Mouse (Mus musculus): ENCODE measurements at regions not wholly inside any gene's neighbourhood (a gene's known extent, or its start where the extent isn't known, plus 50 kb on each side); places are given as distances from the start of the nearest gene placed in this dataset.

DNA sequence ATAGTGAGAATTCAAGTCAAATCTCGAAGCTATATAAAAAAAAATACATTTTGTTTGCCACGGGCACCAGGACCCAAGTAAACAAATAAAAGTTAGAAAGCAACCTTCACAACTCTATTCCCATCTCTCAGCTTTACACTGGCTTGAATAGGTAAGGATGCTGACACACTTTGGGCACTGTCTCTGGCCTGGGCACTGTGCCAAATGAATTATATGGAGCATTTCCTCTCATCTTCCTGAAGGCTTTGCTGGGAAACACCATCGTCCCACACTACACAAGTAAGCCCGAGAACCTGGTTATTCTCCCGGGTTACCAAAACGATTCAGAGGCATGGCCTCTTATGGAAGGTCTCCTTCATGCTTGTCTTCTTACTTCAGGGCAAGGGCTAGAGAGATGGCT, 93.5 kb upstream of the Ogfrl1 start:
- H3K9ac ChIP-seq (ENCODE audit: low read depth, low read length): no peak overlapping the region
- H3K9me3 ChIP-seq (replicated peaks; ENCODE audit: control insufficient read depth, low read length): no peaks in the 10 kb centered on the region
- no peak overlapping the region for H3K4me3 ChIP-seq (ENCODE audit: low read depth, low read length)
- H3K27ac ChIP-seq (ENCODE audit: low read depth, low read length): no peak overlapping the region
- no peak overlapping the region for H3K4me2 ChIP-seq
- H3K4me1 ChIP-seq (ENCODE audit: control insufficient read depth, insufficient read depth, low read length): no peaks in the 10 kb centered on the region
- ATAC-seq (replicated peaks; ENCODE audit: insufficient number of reproducible peaks, low FRiP score, low TSS enrichment): no peak
- no peaks in the 10 kb centered on the region for H3K36me3 ChIP-seq (ENCODE audit: control insufficient read depth, insufficient read depth, low read length)
- no peaks in the 10 kb centered on the region for H3K27me3 ChIP-seq (ENCODE audit: control insufficient read depth, insufficient read depth, low read length)
- 70% methylated on average over 6 of the region's 6 CpGs for WGBS (ENCODE audit: insufficient replicate concordance)

DNA sequence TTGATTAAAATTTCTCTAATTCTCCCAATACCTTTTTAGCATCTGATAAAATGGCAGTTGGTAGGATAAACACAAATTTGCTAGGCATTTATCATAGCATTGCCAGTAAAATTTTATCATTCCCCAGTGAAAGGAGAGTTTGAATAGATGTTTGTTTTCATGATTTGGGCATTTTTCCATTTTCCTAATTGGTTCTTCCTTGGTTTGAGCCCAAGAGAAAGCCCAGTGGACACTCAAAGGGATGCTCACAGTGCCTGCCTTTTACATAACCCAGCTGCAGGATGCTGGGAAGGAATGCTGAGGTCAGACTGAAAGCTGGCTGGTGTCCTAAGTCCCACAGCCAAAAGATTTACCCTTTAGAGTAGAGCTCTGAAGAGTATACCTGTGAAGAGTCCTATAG, 95.4 kb upstream of the Ogfrl1 start:
- no peak overlapping the region for H3K27ac ChIP-seq (ENCODE audit: low read depth, low read length)
- H3K4me1 ChIP-seq (ENCODE audit: control insufficient read depth, insufficient read depth, low read length): no peaks in the 10 kb centered on the region
- no peak overlapping the region for H3K4me2 ChIP-seq
- no peaks in the 10 kb centered on the region for H3K9me3 ChIP-seq (replicated peaks; ENCODE audit: control insufficient read depth, low read length)
- ATAC-seq (replicated peaks; ENCODE audit: insufficient number of reproducible peaks, low FRiP score, low TSS enrichment): no peak
- H3K36me3 ChIP-seq (ENCODE audit: control insufficient read depth, insufficient read depth, low read length): no peaks in the 10 kb centered on the region
- no peak overlapping the region for H3K9ac ChIP-seq (ENCODE audit: low read depth, low read length)
- no peaks in the 10 kb centered on the region for H3K27me3 ChIP-seq (ENCODE audit: control insufficient read depth, insufficient read depth, low read length)
- H3K4me3 ChIP-seq (ENCODE audit: low read depth, low read length): no peak overlapping the region

DNA sequence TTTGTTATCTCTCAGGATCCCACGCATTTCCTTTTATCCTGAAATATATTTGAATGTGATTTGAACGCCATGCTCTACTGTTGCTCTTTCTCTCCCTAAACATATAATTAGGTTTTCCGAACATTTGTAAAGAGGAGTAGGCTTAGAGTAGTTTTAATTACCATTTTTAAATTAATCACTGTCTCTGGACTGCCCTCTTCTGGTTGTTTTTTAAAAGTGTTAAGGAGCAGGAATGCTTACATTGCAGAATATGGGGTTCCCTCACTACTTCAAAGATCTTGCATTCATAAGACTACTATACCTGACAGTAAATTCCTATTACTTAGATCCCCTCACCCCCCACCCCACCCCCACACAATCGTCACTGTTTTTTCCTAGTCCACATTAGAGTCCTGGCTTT, 97.8 kb upstream of the Ogfrl1 start:
- Histone ChIP-seq H3K9ac (ENCODE audit: low read depth, low read length) (no peak overlapping the region), H3K36me3 (ENCODE audit: control insufficient read depth, insufficient read depth, low read length) (no peaks in the 10 kb centered on the region), H3K4me1 (ENCODE audit: control insufficient read depth, insufficient read depth, low read length) (no peaks in the 10 kb centered on the region), H3K27me3 (ENCODE audit: control insufficient read depth, insufficient read depth, low read length) (no peaks in the 10 kb centered on the region), H3K27ac (ENCODE audit: low read depth, low read length) (no peak overlapping the region), H3K9me3 (replicated peaks; ENCODE audit: control insufficient read depth, low read length) (no peaks in the 10 kb centered on the region), H3K4me3 (ENCODE audit: low read depth, low read length) (no peak overlapping the region), H3K4me2 (no peak overlapping the region)
- WGBS (ENCODE audit: insufficient replicate concordance): 38% methylated on average over 4 of the region's 4 CpGs
- ATAC-seq (replicated peaks; ENCODE audit: insufficient number of reproducible peaks, low FRiP score, low TSS enrichment): no peak

DNA sequence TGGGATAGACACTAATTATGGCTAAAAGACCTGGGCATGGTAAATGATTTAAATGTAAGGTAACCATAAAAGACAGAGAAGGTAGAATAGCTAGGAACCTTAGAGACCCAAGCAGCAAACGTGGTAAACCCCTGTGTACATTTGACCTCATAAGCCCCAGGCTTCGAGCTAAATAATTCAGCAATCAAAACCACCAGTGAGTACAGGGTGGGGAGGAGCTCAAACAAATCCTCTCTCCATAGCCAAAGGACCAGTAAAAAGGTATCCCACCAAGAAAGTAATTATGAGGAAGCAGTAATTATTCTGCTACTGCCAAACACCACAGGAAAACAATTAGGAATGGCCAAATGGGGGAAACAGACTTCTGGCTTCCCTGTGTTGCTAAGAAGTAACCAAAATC, 122.5 kb upstream of the Ogfrl1 start:
- no peak for ATAC-seq (replicated peaks; ENCODE audit: insufficient number of reproducible peaks, low FRiP score, low TSS enrichment)
- H3K9me3 ChIP-seq (replicated peaks; ENCODE audit: control insufficient read depth, low read length): no peaks in the 10 kb centered on the region
- no peaks in the 10 kb centered on the region for H3K4me1 ChIP-seq (ENCODE audit: control insufficient read depth, insufficient read depth, low read length)
- H3K9ac ChIP-seq (ENCODE audit: low read depth, low read length): no peak overlapping the region
- H3K4me2 ChIP-seq: no peak overlapping the region
- no peaks in the 10 kb centered on the region for H3K36me3 ChIP-seq (ENCODE audit: control insufficient read depth, insufficient read depth, low read length)
- no peaks in the 10 kb centered on the region for H3K27me3 ChIP-seq (ENCODE audit: control insufficient read depth, insufficient read depth, low read length)
- no peak overlapping the region for H3K27ac ChIP-seq (ENCODE audit: low read depth, low read length)
- 48% methylated on average over 2 of the region's 2 CpGs for WGBS (ENCODE audit: insufficient replicate concordance)
- no peak overlapping the region for H3K4me3 ChIP-seq (ENCODE audit: low read depth, low read length)

DNA sequence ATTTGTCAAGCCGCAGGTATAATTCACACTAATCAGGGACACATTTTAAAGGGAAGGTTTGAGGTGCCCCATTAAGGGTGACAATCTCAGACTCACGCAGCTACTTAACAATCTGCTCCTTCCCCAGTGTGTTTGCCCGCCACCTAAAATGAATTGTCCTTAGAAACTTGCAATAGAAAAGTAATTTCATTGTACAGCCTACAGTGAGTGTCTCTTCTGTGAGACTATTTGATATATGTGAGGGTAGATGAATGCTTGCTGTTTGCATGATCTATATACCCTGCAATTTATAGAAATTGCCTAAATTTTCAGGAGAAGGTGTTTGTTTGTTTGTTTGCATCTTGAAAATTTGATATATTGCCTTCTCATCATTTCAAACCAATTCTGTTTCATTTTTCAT, 135.1 kb upstream of the Ogfrl1 start:
- WGBS (ENCODE audit: insufficient replicate concordance): 91% methylated on average over 3 of the region's 3 CpGs
- no peak overlapping the region for H3K4me2 ChIP-seq
- no peaks in the 10 kb centered on the region for H3K9me3 ChIP-seq (replicated peaks; ENCODE audit: control insufficient read depth, low read length)
- no peak overlapping the region for H3K9ac ChIP-seq (ENCODE audit: low read depth, low read length)
- no peak for ATAC-seq (replicated peaks; ENCODE audit: insufficient number of reproducible peaks, low FRiP score, low TSS enrichment)
- no peaks in the 10 kb centered on the region for H3K36me3 ChIP-seq (ENCODE audit: control insufficient read depth, insufficient read depth, low read length)
- no peaks in the 10 kb centered on the region for H3K27me3 ChIP-seq (ENCODE audit: control insufficient read depth, insufficient read depth, low read length)
- no peak overlapping the region for H3K27ac ChIP-seq (ENCODE audit: low read depth, low read length)
- H3K4me1 ChIP-seq (ENCODE audit: control insufficient read depth, insufficient read depth, low read length): no peaks in the 10 kb centered on the region
- no peak overlapping the region for H3K4me3 ChIP-seq (ENCODE audit: low read depth, low read length)

DNA sequence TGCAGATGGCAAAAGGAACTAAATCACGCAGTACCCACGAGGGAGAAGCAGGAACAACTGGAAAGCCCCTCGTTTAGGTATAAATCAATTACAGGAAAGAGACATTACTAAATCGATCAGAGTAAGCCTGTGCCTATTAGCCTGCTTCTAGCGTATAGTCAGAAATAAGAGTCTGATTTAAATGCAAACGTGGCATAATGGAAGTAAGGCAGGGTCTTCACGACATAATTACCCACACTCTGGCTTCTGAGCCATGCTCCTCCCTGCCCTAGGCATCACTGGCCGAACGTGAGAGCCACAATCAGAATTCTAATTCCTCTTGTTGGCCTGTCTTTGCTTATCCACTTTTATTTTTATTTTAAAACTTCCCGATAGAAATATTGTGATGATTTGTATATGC, 139.0 kb upstream of the Ogfrl1 start:
- ATAC-seq (replicated peaks; ENCODE audit: insufficient number of reproducible peaks, low FRiP score, low TSS enrichment): no peak
- Histone ChIP-seq H3K9ac (ENCODE audit: low read depth, low read length) (no peak overlapping the region), H3K4me1 (ENCODE audit: control insufficient read depth, insufficient read depth, low read length) (no peaks in the 10 kb centered on the region), H3K36me3 (ENCODE audit: control insufficient read depth, insufficient read depth, low read length) (no peaks in the 10 kb centered on the region), H3K27ac (ENCODE audit: low read depth, low read length) (no peak overlapping the region), H3K9me3 (replicated peaks; ENCODE audit: control insufficient read depth, low read length) (no peaks in the 10 kb centered on the region), H3K4me3 (ENCODE audit: low read depth, low read length) (no peak overlapping the region), H3K27me3 (ENCODE audit: control insufficient read depth, insufficient read depth, low read length) (no peaks in the 10 kb centered on the region), H3K4me2 (no peak overlapping the region)
- WGBS (ENCODE audit: insufficient replicate concordance): 84% methylated on average over 10 of the region's 10 CpGs

GRCm38 (mm10) chr1:23538419-23538818, 140.8 kb upstream of the Ogfrl1 start:
- no peak for ATAC-seq (replicated peaks; ENCODE audit: insufficient number of reproducible peaks, low FRiP score, low TSS enrichment)
- H3K9me3 ChIP-seq (replicated peaks; ENCODE audit: control insufficient read depth, low read length): no peaks in the 10 kb centered on the region
- no peak overlapping the region for H3K27ac ChIP-seq (ENCODE audit: low read depth, low read length)
- H3K4me3 ChIP-seq (ENCODE audit: low read depth, low read length): no peak overlapping the region
- no peaks in the 10 kb centered on the region for H3K36me3 ChIP-seq (ENCODE audit: control insufficient read depth, insufficient read depth, low read length)
- H3K27me3 ChIP-seq (ENCODE audit: control insufficient read depth, insufficient read depth, low read length): no peaks in the 10 kb centered on the region
- H3K9ac ChIP-seq (ENCODE audit: low read depth, low read length): no peak overlapping the region
- no peak overlapping the region for H3K4me2 ChIP-seq
- H3K4me1 ChIP-seq (ENCODE audit: control insufficient read depth, insufficient read depth, low read length): no peaks in the 10 kb centered on the region
- 38% methylated on average over 6 of the region's 6 CpGs for WGBS (ENCODE audit: insufficient replicate concordance)

DNA sequence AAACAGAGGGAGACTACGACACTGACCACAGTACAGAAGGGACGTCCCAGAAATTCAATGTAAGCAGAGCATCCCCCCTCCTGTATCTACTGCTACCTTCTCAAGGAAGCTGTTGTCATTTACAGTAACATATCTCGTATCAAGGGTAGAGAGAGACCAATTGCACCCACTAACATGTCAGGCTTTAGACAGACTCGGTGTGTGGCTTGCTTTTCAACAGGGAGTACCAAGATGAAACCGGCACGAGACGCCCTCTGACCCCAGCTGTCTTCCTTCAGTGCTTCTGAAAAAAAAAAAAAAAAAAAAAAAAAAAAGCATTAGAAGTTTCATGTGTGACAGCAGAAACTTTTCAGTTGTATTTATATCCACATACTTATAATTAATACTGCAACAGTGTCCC, 143.0 kb upstream of the Ogfrl1 start:
- H3K4me2 ChIP-seq: no peak overlapping the region
- no peak for ATAC-seq (replicated peaks; ENCODE audit: insufficient number of reproducible peaks, low FRiP score, low TSS enrichment)
- WGBS (ENCODE audit: insufficient replicate concordance): 73% methylated on average over 7 of the region's 7 CpGs
- no peaks in the 10 kb centered on the region for H3K9me3 ChIP-seq (replicated peaks; ENCODE audit: control insufficient read depth, low read length)
- no peaks in the 10 kb centered on the region for H3K4me1 ChIP-seq (ENCODE audit: control insufficient read depth, insufficient read depth, low read length)
- H3K9ac ChIP-seq (ENCODE audit: low read depth, low read length): no peak overlapping the region
- H3K27ac ChIP-seq (ENCODE audit: low read depth, low read length): no peak overlapping the region
- H3K4me3 ChIP-seq (ENCODE audit: low read depth, low read length): no peak overlapping the region
- no peaks in the 10 kb centered on the region for H3K27me3 ChIP-seq (ENCODE audit: control insufficient read depth, insufficient read depth, low read length)
- no peaks in the 10 kb centered on the region for H3K36me3 ChIP-seq (ENCODE audit: control insufficient read depth, insufficient read depth, low read length)

DNA sequence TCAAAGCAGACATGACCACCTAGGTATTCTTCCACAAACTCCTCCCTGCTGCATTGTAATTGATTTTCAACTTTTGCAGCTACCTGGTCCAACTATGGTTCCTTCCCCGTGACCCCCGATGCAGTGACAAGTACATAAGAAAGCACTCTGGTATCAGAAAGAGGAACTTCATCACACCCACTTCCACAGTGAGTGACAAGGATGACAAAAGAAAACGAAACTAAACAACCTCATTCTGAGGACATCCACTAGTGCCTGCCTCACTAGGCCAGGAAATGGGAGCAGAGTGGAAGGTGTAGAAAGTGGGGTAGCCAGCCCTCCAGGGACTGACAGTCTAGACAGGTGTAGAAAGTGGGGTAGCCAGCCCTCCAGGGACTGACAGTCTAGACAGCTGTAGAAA, 158.2 kb upstream of the Ogfrl1 start:
- no peaks in the 10 kb centered on the region for H3K4me1 ChIP-seq (ENCODE audit: control insufficient read depth, insufficient read depth, low read length)
- H3K4me2 ChIP-seq: no peak overlapping the region
- no peak overlapping the region for H3K27ac ChIP-seq (ENCODE audit: low read depth, low read length)
- H3K36me3 ChIP-seq (ENCODE audit: control insufficient read depth, insufficient read depth, low read length): no peaks in the 10 kb centered on the region
- no peak overlapping the region for H3K9ac ChIP-seq (ENCODE audit: low read depth, low read length)
- no peaks in the 10 kb centered on the region for H3K9me3 ChIP-seq (replicated peaks; ENCODE audit: control insufficient read depth, low read length)
- no peak overlapping the region for H3K4me3 ChIP-seq (ENCODE audit: low read depth, low read length)
- 74% methylated on average over 3 of the region's 3 CpGs for WGBS (ENCODE audit: insufficient replicate concordance)
- H3K27me3 ChIP-seq (ENCODE audit: control insufficient read depth, insufficient read depth, low read length): no peaks in the 10 kb centered on the region
- ATAC-seq (replicated peaks; ENCODE audit: insufficient number of reproducible peaks, low FRiP score, low TSS enrichment): no peak
